Mouse (Mus musculus): ENCODE results near the gene Map3k5.

Gene Map3k5

GRCm38 (mm10) chr10:20186800-20187273, 252.6 kb downstream of the Map3k5 start:
- no peak for TF ChIP-seq POU5F1 (IDR thresholded peaks at IDR 0.05; ENCODE audit: borderline replicate concordance, low read length)
- 0 out of 2 replicates have a peak, but pooled peaks have one; percentile 17 for TF ChIP-seq NANOG (IDR thresholded peaks at IDR 0.05; ENCODE audit: borderline replicate concordance, low read length)
- Histone ChIP-seq H3K4me3 (replicated peaks; ENCODE audit: low read length) (peak overlapping the region; percentile 49), H3K27me3 (ENCODE audit: insufficient read depth, low read length) (no peaks in the 10 kb centered on the region), H3K36me3 (ENCODE audit: insufficient read depth, low read length) (peaks cover 13% of the 10 kb centered on the region), H3K4me1 (replicated peaks; ENCODE audit: low read depth, low read length) (peaks cover 87% of the 10 kb centered on the region), H3K9me3 (ENCODE audit: low read length) (no peaks in the 10 kb centered on the region)

GRCm38 (mm10) chr10:20190139-20190747, 256.0 kb downstream of the Map3k5 start:
- H3K4me3 ChIP-seq (replicated peaks; ENCODE audit: low read length), result no peak overlapping the region
- TF ChIP-seq NANOG (IDR thresholded peaks at IDR 0.05; ENCODE audit: borderline replicate concordance, low read length), result no peak
- no peak for TF ChIP-seq CTCF (conservative IDR thresholded peaks at IDR 0.05; ENCODE audit: low read length)
- TF ChIP-seq POU5F1 (IDR thresholded peaks at IDR 0.05; ENCODE audit: borderline replicate concordance, low read length), result no peak
- H3K9me3 ChIP-seq (ENCODE audit: low read length), result no peaks in the 10 kb centered on the region
- no peaks in the 10 kb centered on the region for H3K27me3 ChIP-seq (ENCODE audit: insufficient read depth, low read length)
- H3K36me3 ChIP-seq (ENCODE audit: insufficient read depth, low read length), result no peaks in the 10 kb centered on the region
- peaks cover 78% of the 10 kb centered on the region for H3K4me1 ChIP-seq (replicated peaks; ENCODE audit: low read depth, low read length)
